Mouse (Mus musculus) testis, adult 2 months (tissue): ENCODE results near the gene Fgf2.

Source experiments
- CTCF ChIP-seq: fragments of 200-500 bp; IDR thresholded peaks from 2 replicates; pipeline ENCODE4 v1.5.1; 2012; ENCODE audit warnings: low read depth, mild to moderate bottlenecking, inconsistent platforms, low read length, moderate library complexity; ENCODE audit not compliant: control insufficient read depth, insufficient read depth, insufficient replicate concordance
- POLR2A ChIP-seq: fragments of 200-500 bp; IDR thresholded peaks from 2 replicates; pipeline ENCODE4 v1.6.1; 2012; ENCODE audit warnings: low read depth, mild to moderate bottlenecking, inconsistent platforms, low read length, moderate library complexity; ENCODE audit not compliant: control insufficient read depth

- TF ChIP-seq CTCF (peak; percentile 64; the same call in 1 of the 2 replicates), POLR2A (no peak)
These were observed 7.0 kb upstream of the Fgf2 start for GRCm38 (mm10) chr3:37341110-37341509.
